Mouse (Mus musculus): Measurements from ENCODE around the gene Sarm1. TPM values are rescaled to one million over a fixed set of nuclear protein-coding genes. Genes with fewer than 3 reads are reported as not detected.
A peak's percentile ranks its signal among the peaks of the same experiment; 100 is the strongest.

The Sarm1 gene
- polyA plus RNA-seq, 1 experiment from 2014 or later = 1.5 TPM

- 73% methylated on average over 20 of the region's 20 CpGs for WGBS
These were observed 4.0 kb upstream of the Sarm1 start for GRCm38 (mm10) chr11:78501529-78501928.

GRCm38 (mm10) chr11:78500623-78501202 is 3.2 kb upstream of the Sarm1 start:
- H3K27ac ChIP-seq = no peak overlapping the region
- DNase-seq (ENCODE audit: low spot score) = no peak
- WGBS = 69% methylated on average over 9 of the region's 9 CpGs
- H3K4me1 ChIP-seq = peaks cover 14% of the 10 kb centered on the region
- H3K9me3 ChIP-seq = no peaks in the 10 kb centered on the region
- no peak overlapping the region for H3K4me3 ChIP-seq
- H3K36me3 ChIP-seq = peaks cover 6% of the 10 kb centered on the region; the same call in 1 of the 2 replicates
- H3K27me3 ChIP-seq (ENCODE audit: insufficient read depth, poor library complexity, severe bottlenecking) = peaks cover 70% of the 10 kb centered on the region

More at GRCm38 (mm10) chr11:78501529-78501928, 4.0 kb upstream of the Sarm1 start:
- Histone ChIP-seq H3K27ac (no peak overlapping the region), H3K4me3 (no peak overlapping the region), H3K27me3 (ENCODE audit: insufficient read depth, poor library complexity, severe bottlenecking) (peaks cover 62% of the 10 kb centered on the region), H3K4me1 (peaks cover 14% of the 10 kb centered on the region), H3K36me3 (peaks cover 15% of the 10 kb centered on the region), H3K9me3 (no peaks in the 10 kb centered on the region)
- DNase-seq (ENCODE audit: low spot score) = no peak

- no peak for DNase-seq (ENCODE audit: low spot score)
- 49% methylated on average over 16 of the region's 16 CpGs for WGBS
- Histone ChIP-seq H3K4me3 (no peak overlapping the region), H3K27me3 (ENCODE audit: insufficient read depth, poor library complexity, severe bottlenecking) (peaks cover 82% of the 10 kb centered on the region), H3K4me1 (peaks cover 14% of the 10 kb centered on the region), H3K27ac (no peak overlapping the region), H3K9me3 (no peaks in the 10 kb centered on the region), H3K36me3 (no peaks in the 10 kb centered on the region)
These were observed 2.0 kb upstream of the Sarm1 start for GRCm38 (mm10) chr11:78499543-78499942.

DNA sequence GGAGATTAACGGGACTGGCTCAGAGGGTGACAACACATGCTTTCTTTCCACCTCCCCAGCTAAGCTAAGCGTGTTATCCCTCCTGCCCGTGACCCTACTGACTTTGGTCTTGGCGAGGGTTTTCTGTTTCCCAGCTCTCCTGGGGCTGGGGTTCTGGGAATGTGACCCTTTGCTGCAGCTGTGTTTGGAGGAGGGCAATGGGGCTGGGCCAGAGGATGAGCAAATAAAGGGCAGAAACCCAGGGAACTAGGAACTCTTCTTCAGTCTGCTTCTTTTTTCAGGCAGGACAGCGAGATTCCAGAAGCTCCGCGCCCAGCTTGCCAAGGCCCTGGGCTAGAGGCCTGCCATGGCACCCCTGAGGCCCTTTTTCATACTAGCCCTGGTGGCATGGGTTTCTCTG is 1.4 kb upstream of the Sarm1 start, which contains the start of gene Vtn:
Gene Vtn, plus strand, starts transcription at position 88 of the 400 bp plus-strand sequence.
- peaks cover 14% of the 10 kb centered on the region for H3K4me1 ChIP-seq
- H3K9me3 ChIP-seq = no peaks in the 10 kb centered on the region
- no peak within 1 kb of the TSS for H3K27ac ChIP-seq
- DNase-seq (ENCODE audit: low spot score) = no peak
- peak within 1 kb of the TSS; percentile 67 for H3K4me3 ChIP-seq
- no peaks in the 10 kb centered on the region for H3K36me3 ChIP-seq
- WGBS = 55% methylated on average over 7 of the region's 7 CpGs
- peaks cover 87% of the 10 kb centered on the region for H3K27me3 ChIP-seq (ENCODE audit: insufficient read depth, poor library complexity, severe bottlenecking)

- Histone ChIP-seq H3K4me3 (peak overlapping the region; percentile 67), H3K27ac (no peak overlapping the region; the same call in 1 of the 2 replicates), H3K4me1 (peaks cover 14% of the 10 kb centered on the region), H3K36me3 (no peaks in the 10 kb centered on the region), H3K27me3 (ENCODE audit: insufficient read depth, poor library complexity, severe bottlenecking) (peaks cover 86% of the 10 kb centered on the region), H3K9me3 (no peaks in the 10 kb centered on the region)
- WGBS = under 1% methylated on average over 44 of the region's 44 CpGs
- no peak for DNase-seq (ENCODE audit: low spot score)
These were observed 448 bp downstream of the Sarm1 start for GRCm38 (mm10) chr11:78497071-78497541.

- peaks cover 16% of the 10 kb centered on the region for H3K4me1 ChIP-seq
- H3K27ac ChIP-seq = no peak overlapping the region
- WGBS = 4% methylated on average over 6 of the region's 6 CpGs
- peaks cover 88% of the 10 kb centered on the region for H3K27me3 ChIP-seq (ENCODE audit: insufficient read depth, poor library complexity, severe bottlenecking)
- DNase-seq (ENCODE audit: low spot score) = no peak
- no peaks in the 10 kb centered on the region for H3K36me3 ChIP-seq
- no peak overlapping the region for H3K4me3 ChIP-seq
- no peaks in the 10 kb centered on the region for H3K9me3 ChIP-seq
These were observed 1.6 kb downstream of the Sarm1 start for GRCm38 (mm10) chr11:78495904-78496303.

GRCm38 (mm10) chr11:78490781-78491241 is 6.7 kb downstream of the Sarm1 start:
- Histone ChIP-seq H3K9me3 (no peaks in the 10 kb centered on the region), H3K4me3 (peak overlapping the region; percentile 50), H3K27ac (no peak overlapping the region), H3K36me3 (no peaks in the 10 kb centered on the region), H3K27me3 (ENCODE audit: insufficient read depth, poor library complexity, severe bottlenecking) (peaks cover 88% of the 10 kb centered on the region), H3K4me1 (peaks cover 7% of the 10 kb centered on the region)
- DNase-seq (ENCODE audit: low spot score) = no peak
- WGBS = 11% methylated on average over 48 of the region's 48 CpGs

- no peaks in the 10 kb centered on the region for H3K9me3 ChIP-seq
These were observed 9.4 kb downstream of the Sarm1 start for GRCm38 (mm10) chr11:78488168-78488567.

DNA sequence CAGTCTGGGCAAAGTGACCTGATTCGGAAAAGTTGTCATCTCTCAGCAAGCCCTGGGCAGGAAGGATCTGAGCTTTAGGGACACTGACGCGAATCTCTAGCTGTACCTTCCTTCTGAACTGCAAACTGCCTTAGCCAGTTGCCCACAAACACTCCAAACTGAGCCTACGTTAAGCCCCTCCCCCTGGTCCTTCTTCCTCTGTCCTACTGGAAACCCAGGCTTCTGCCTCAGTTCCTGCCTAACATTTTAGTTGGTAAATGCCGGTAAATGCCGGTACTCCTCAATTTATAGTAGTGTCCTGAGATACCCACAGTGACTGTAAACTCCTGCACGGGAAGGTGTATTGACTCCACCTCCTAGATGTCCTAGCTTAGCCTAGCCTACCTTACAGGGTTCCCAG is 13.9 kb downstream of the Sarm1 start:
- no peaks in the 10 kb centered on the region for H3K9me3 ChIP-seq
- H3K27ac ChIP-seq = no peak overlapping the region
- H3K36me3 ChIP-seq = no peaks in the 10 kb centered on the region
- no peak overlapping the region for H3K4me3 ChIP-seq
- no peak for DNase-seq (ENCODE audit: low spot score)
- peaks cover 74% of the 10 kb centered on the region for H3K27me3 ChIP-seq (ENCODE audit: insufficient read depth, poor library complexity, severe bottlenecking)
- WGBS = 48% methylated on average over 7 of the region's 7 CpGs
- H3K4me1 ChIP-seq = no peaks in the 10 kb centered on the region

More at GRCm38 (mm10) chr11:78488168-78488567, 9.4 kb downstream of the Sarm1 start:
- WGBS = 5% methylated on average over 8 of the region's 8 CpGs
- peak; percentile 86 for DNase-seq (ENCODE audit: low spot score)
- Histone ChIP-seq H3K4me1 (peaks cover 7% of the 10 kb centered on the region), H3K36me3 (no peaks in the 10 kb centered on the region), H3K27me3 (ENCODE audit: insufficient read depth, poor library complexity, severe bottlenecking) (peaks cover 87% of the 10 kb centered on the region), H3K27ac (no peak overlapping the region), H3K4me3 (no peak overlapping the region)

GRCm38 (mm10) chr11:78475289-78475688 is 22.3 kb downstream of the Sarm1 start:
- no peak for DNase-seq (ENCODE audit: low spot score)
- Histone ChIP-seq H3K36me3 (no peaks in the 10 kb centered on the region), H3K9me3 (no peaks in the 10 kb centered on the region), H3K4me1 (no peaks in the 10 kb centered on the region), H3K4me3 (no peak overlapping the region), H3K27ac (no peak overlapping the region), H3K27me3 (ENCODE audit: insufficient read depth, poor library complexity, severe bottlenecking) (peaks cover 6% of the 10 kb centered on the region; the same call in 1 of the 2 replicates)
- WGBS = 74% methylated on average over 3 of the region's 3 CpGs

GRCm38 (mm10) chr11:78471326-78472103 is 26.0 kb downstream of the Sarm1 start:
- no peak for DNase-seq (ENCODE audit: low spot score)
- Histone ChIP-seq H3K4me3 (no peak overlapping the region), H3K9me3 (no peaks in the 10 kb centered on the region), H3K27ac (no peak overlapping the region), H3K27me3 (ENCODE audit: insufficient read depth, poor library complexity, severe bottlenecking) (no peaks in the 10 kb centered on the region), H3K4me1 (peaks cover 5% of the 10 kb centered on the region), H3K36me3 (no peaks in the 10 kb centered on the region)
- 85% methylated on average over 10 of the region's 10 CpGs for WGBS

GRCm38 (mm10) chr11:78467932-78468331 is 29.6 kb downstream of the Sarm1 start:
- WGBS = 36% methylated on average over 3 of the region's 3 CpGs
- no peaks in the 10 kb centered on the region for H3K27me3 ChIP-seq (ENCODE audit: insufficient read depth, poor library complexity, severe bottlenecking)
- H3K9me3 ChIP-seq = no peaks in the 10 kb centered on the region
- no peak for DNase-seq (ENCODE audit: low spot score)
- peaks cover 33% of the 10 kb centered on the region for H3K4me1 ChIP-seq
- H3K4me3 ChIP-seq = no peak overlapping the region
- H3K36me3 ChIP-seq = no peaks in the 10 kb centered on the region
- H3K27ac ChIP-seq = no peak overlapping the region

GRCm38 (mm10) chr11:78467515-78467914 is 30.0 kb downstream of the Sarm1 start:
- Histone ChIP-seq H3K27me3 (ENCODE audit: insufficient read depth, poor library complexity, severe bottlenecking) (no peaks in the 10 kb centered on the region), H3K4me1 (peaks cover 37% of the 10 kb centered on the region), H3K27ac (no peak overlapping the region), H3K4me3 (no peak overlapping the region), H3K9me3 (no peaks in the 10 kb centered on the region), H3K36me3 (no peaks in the 10 kb centered on the region)
- DNase-seq (ENCODE audit: low spot score) = no peak
- WGBS = 68% methylated on average over 7 of the region's 7 CpGs

All from heart, embryonic 10.5 days (tissue).